Mouse (Mus musculus): Measurements from ENCODE around the gene Col25a1.

GRCm38 (mm10) chr3:130565586-130565985, 434.3 kb downstream of the Col25a1 start:
- no peak for TF ChIP-seq CTCF (IDR thresholded peaks at IDR 0.05; ENCODE audit: low read depth, low read length)
- TF ChIP-seq POLR2A (IDR thresholded peaks at IDR 0.05; ENCODE audit: insufficient read depth, low read length), result no peak

All from ES-Bruce4 (cell line).